Mouse (Mus musculus) heart, adult 2 months (tissue): ENCODE results near the gene Tshb. TPM values are rescaled to one million over a fixed set of nuclear protein-coding genes. Genes with fewer than 3 reads are reported as not detected.

ENCODE experiments used
- DNase-seq, 2 experiments: peaks; one replicate each; pipeline ENCODE4 v3.0.0; 2021
- H3K27ac ChIP-seq: fragments of 200-600 bp; 2 replicates; pipeline ENCODE4 v1.8.1; 2022
- H3K27me3 ChIP-seq: fragments of 200-500 bp; 2 replicates; pipeline ENCODE4 v1.6.1; 2012; ENCODE audit warnings: mild to moderate bottlenecking, low read length, inconsistent platforms, mixed read lengths; ENCODE audit not compliant: control insufficient read depth, insufficient read depth
- H3K36me3 ChIP-seq: fragments of 200-500 bp; 2 replicates; pipeline ENCODE4 v1.6.1; 2012; ENCODE audit warnings: low read length, inconsistent platforms; ENCODE audit not compliant: control insufficient read depth, insufficient read depth
- H3K4me1 ChIP-seq: fragments of 200-500 bp; 2 replicates; pipeline ENCODE4 v1.6.1; 2011; ENCODE audit warnings: low read length; ENCODE audit not compliant: control insufficient read depth, insufficient read depth
- H3K4me3 ChIP-seq: fragments of 200-600 bp; 2 replicates; pipeline ENCODE4 v1.8.1; 2022
- H3K79me2 ChIP-seq: fragments of 200-500 bp; replicated peaks from 2 replicates; pipeline ENCODE4 v1.6.1; 2012; ENCODE audit warnings: mild to moderate bottlenecking, inconsistent platforms, low read length, moderate library complexity, mixed read lengths; ENCODE audit not compliant: control insufficient read depth, insufficient read depth
- H3K9ac ChIP-seq: fragments of 200-500 bp; 2 replicates; pipeline ENCODE4 v1.6.1; 2012; ENCODE audit warnings: low read depth, mild to moderate bottlenecking, control low read depth, inconsistent platforms, low read length, mixed read lengths
- CTCF ChIP-seq: fragments of 200-600 bp; IDR thresholded peaks from 2 replicates; pipeline ENCODE4 v1.8.1; 2022; ENCODE audit warnings: antibody characterized with exemption, mild to moderate bottlenecking, moderate library complexity
- EP300 ChIP-seq: fragments of 200-500 bp; IDR thresholded peaks from 2 replicates; pipeline ENCODE4 v1.6.1; 2011; ENCODE audit warnings: low read depth, low read length, control low read depth; ENCODE audit not compliant: insufficient read depth
- POLR2A ChIP-seq: fragments of 200-500 bp; IDR thresholded peaks from 2 replicates; pipeline ENCODE4 v1.6.1; 2011; ENCODE audit warnings: mild to moderate bottlenecking, low read depth, low read length, control low read depth; ENCODE audit not compliant: insufficient read depth
- WGBS: fragments of 180-500 bp; shearing (Covaris S2); methylation state at CpG from one replicate; pipeline ENCODE4 v1.1.7; 2018; 5-methylcytosine and 5-hydroxymethylcytosine counted together
- intact Hi-C: fragments of 180-260 bp; cut with DNase I; formaldehyde crosslinking; loops from one replicate; pipeline ENCODE4 v1.15.1; 2025
- long read RNA-seq: library from polyadenylated mRNA; stranded (forward); transcript quantifications from one replicate; pipeline ENCODE4 v2.0.0, GENCODE M21; 2021
- polyA plus RNA-seq: library from polyadenylated mRNA; depleted of rRNA; stranded (reverse); fragments of >200 nt; gene quantifications from 2 replicates; pipeline ENCODE4 v1.2.3, GENCODE M21; 2012; rRNA removed
- total RNA-seq, 2 experiments: library from RNA; stranded (reverse); gene quantifications; 2 replicates each; pipeline ENCODE4 v1.2.3; 2021

Gene Tshb
- total RNA-seq (not detected), polyA plus RNA-seq (not detected in 2 replicates)
- long read RNA-seq, result 0 reads

DNA sequence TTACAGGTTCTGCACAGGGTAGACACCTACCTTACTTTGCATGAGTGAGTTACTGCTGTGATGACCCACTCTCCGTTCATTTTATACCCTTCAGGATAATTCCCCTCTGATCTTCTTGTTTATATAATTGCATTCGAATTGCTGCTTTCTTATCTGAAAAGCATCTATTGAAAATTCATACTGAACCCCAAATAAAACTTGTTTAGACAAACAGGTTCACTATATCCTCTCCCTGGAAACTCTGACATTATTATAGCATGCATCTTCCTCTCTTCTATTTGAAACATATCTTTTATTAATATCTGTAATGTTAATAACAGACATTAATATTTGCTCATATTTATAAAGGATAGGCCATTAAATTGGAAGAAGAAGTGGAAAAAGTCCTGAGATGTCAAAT, at the start of gene Tshb:
Tshb (minus strand) TSS at position 101 of the 400 bp plus-strand sequence.
- Histone ChIP-seq H3K4me3 (no peak within 1 kb of the TSS), H3K4me1 (no peaks in the 10 kb centered on the region), H3K79me2 (no peaks in the 10 kb centered on the region; the same call in 1 of the 2 replicates), H3K27ac (no peak within 1 kb of the TSS), H3K36me3 (no peaks in the 10 kb centered on the region), H3K9ac (no peak within 1 kb of the TSS), H3K27me3 (no peaks in the 10 kb centered on the region)
- 74% methylated on average over 2 of the region's 2 CpGs for WGBS
- no peak for TF ChIP-seq EP300
- TF ChIP-seq CTCF, result no peak
- no peak for DNase-seq
- intact Hi-C loops, result no loop called here

DNA sequence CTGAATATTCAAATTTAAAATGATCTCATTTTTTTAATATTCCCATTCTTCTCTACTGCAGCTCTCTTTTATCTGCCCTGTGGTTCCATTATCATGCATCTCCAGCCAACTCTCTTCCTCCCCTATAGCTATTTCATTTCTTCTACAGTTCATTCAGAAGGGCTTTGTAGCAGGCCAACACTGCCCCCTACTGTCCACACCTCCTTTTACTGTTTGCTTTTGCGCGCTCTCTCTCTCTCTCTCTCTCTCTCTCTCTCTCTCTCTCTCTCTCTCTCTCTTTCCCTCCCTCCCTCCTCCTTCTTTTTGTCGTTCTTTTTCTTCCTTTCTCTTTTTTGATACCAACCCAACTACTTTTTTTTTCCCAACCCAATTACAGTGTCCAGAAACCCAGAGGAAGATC, 21.4 kb upstream of the Tshb start:
- 2% methylated on average over 3 of the region's 3 CpGs for WGBS
- no peaks in the 10 kb centered on the region for H3K36me3 ChIP-seq
- intact Hi-C loops, result loop anchor here (1.0 to 10.0 kb wide), 3 partner anchors 89 to 555 kb away; no protein-coding TSS in a partner anchor
- TF ChIP-seq CTCF, result peak; percentile 89
- no peak for TF ChIP-seq EP300
- no peak overlapping the region for H3K27ac ChIP-seq
- no peaks in the 10 kb centered on the region for H3K4me1 ChIP-seq
- H3K9ac ChIP-seq, result no peak overlapping the region
- no peak overlapping the region for H3K4me3 ChIP-seq
- H3K27me3 ChIP-seq, result no peaks in the 10 kb centered on the region
- no peaks in the 10 kb centered on the region for H3K79me2 ChIP-seq
- peak; percentile 70 to 78 for DNase-seq

DNA sequence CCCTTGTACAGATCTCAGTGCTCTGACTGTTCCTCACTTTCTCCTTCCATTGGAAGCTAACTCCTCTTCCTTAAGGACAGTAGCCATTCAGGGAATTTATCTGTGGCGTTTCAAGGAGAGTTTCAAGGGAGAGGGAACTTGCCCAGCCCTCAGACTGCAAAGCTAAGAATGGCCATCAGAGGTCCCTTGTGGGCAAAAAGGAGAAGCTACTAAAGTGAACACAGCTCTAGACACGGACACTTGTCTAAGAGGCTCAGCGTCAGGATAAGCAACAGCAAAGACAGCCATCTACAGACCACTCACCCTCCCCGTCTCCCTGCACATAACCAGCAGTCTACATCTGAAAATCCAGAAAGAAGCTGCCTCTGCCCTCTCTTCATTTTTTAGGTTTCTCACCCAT, 4.9 kb upstream of the Tshb start:
- no peak for DNase-seq
- intact Hi-C loops, result no loop called here
- peak; percentile 13; the same call in 1 of the 2 replicates for TF ChIP-seq CTCF
- no peak for TF ChIP-seq POLR2A
- TF ChIP-seq EP300, result no peak
- Histone ChIP-seq H3K4me3 (no peak overlapping the region), H3K79me2 (no peaks in the 10 kb centered on the region), H3K36me3 (no peaks in the 10 kb centered on the region), H3K27me3 (no peaks in the 10 kb centered on the region), H3K27ac (no peak overlapping the region), H3K4me1 (no peaks in the 10 kb centered on the region), H3K9ac (no peak overlapping the region)
- 29% methylated on average over 4 of the region's 4 CpGs for WGBS

DNA sequence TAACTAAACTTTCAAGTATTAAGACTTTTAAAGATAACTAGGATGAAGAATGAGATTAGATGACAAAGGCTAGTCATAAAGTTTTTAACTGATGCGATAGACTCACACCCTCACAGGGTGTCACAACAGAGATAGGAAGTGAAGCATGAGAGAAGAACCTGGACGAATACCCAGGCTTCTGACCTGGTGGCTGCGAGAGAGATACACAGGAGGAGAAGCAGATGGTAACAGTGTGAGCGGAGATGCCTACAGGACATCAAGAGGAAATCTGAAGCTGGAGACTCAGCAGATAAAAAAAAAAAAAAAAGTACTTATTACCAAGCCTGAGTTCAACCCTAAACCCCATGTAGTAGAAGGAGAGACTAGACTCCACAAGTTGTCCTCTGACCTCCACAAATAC, 9.5 kb downstream of the Tshb start:
- H3K4me1 ChIP-seq, result no peaks in the 10 kb centered on the region
- 80% methylated on average over 4 of the region's 4 CpGs for WGBS

DNA sequence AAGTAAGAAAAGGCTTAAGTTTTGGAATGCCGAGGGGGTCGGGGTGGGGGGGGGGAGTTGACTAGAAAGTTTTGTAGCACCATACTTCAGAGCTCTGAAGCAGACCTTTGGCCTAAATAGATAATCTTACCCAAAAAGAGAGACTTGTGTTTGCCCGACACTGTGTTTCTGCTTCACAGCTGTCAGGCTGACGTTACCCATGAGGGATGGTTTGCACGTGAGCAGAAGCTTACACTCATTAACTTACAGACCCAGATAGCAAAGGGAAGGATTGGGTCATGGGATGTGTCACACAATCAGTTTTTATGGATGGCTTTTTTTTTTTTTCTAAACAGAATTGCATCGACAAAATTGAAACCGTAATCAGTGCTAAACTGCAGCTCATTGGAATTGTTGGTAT, 17.7 kb downstream of the Tshb start:
- TF ChIP-seq EP300 (no peak), CTCF (no peak), POLR2A (no peak)
- Histone ChIP-seq H3K4me3 (no peak overlapping the region), H3K9ac (no peak overlapping the region), H3K4me1 (peaks cover 4% of the 10 kb centered on the region; the same call in 1 of the 2 replicates), H3K27me3 (no peaks in the 10 kb centered on the region), H3K36me3 (no peaks in the 10 kb centered on the region), H3K27ac (no peak overlapping the region), H3K79me2 (no peaks in the 10 kb centered on the region)
- DNase-seq, result no peak
- WGBS, result 72% methylated on average over 7 of the region's 7 CpGs
- intact Hi-C loops, result no loop called here

More for the DNA sequence above, 9.5 kb downstream of the Tshb start:
- H3K27me3 ChIP-seq, result no peaks in the 10 kb centered on the region
- H3K36me3 ChIP-seq, result no peaks in the 10 kb centered on the region
- intact Hi-C loops, result no loop called here
- TF ChIP-seq CTCF (no peak), POLR2A (no peak), EP300 (no peak)
- no peak overlapping the region for H3K27ac ChIP-seq
- no peak overlapping the region for H3K9ac ChIP-seq
- H3K4me3 ChIP-seq, result no peak overlapping the region
- H3K79me2 ChIP-seq, result no peaks in the 10 kb centered on the region
- no peak for DNase-seq

DNA sequence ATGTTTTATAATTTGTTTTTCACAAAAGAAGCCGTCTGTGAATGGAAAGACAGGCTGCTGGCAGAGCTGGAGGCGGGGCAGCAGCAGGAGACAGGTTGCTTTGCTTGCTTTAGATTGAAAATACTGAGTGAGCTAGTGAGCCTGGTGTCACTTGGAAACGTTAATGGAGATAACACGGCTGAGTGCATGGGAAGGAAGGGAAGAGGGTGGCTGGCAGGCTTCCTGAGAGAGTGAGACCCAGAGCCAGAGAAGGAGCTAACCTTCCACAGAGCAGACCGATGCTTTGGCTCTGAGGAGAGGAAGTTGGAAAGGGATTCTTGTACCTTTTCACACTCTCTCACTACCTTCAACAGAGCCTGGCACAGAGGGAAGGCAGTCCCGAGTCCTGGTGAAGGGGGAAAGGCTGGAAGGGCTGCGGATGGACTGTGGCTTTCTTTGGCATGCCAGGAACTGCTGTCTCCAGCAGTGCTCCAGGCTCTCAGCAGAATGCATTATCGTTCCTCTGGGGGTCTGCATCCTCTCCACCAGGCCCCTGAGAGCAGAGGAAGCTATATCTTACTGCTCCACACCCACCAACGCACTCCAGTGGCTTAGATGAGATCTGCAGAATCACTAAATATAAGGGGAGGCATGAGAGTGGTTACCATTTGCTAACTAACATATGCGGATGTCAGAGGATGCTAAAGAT, 18.7 kb downstream of the Tshb start:
- intact Hi-C loops, result no loop called here
- no peak overlapping the region for H3K9ac ChIP-seq
- no peak overlapping the region for H3K4me3 ChIP-seq
- 32% methylated on average over 10 of the region's 10 CpGs for WGBS
- peaks cover 4% of the 10 kb centered on the region; the same call in 1 of the 2 replicates for H3K4me1 ChIP-seq
- H3K27ac ChIP-seq, result peak overlapping the region; percentile 32
- DNase-seq, result peak; percentile 47 to 50
- H3K79me2 ChIP-seq, result no peaks in the 10 kb centered on the region
- TF ChIP-seq POLR2A (no peak), CTCF (no peak), EP300 (no peak)
- no peaks in the 10 kb centered on the region for H3K27me3 ChIP-seq
- H3K36me3 ChIP-seq, result no peaks in the 10 kb centered on the region
